Mouse (Mus musculus): Measurements from ENCODE around the gene Nfe2.

DNA sequence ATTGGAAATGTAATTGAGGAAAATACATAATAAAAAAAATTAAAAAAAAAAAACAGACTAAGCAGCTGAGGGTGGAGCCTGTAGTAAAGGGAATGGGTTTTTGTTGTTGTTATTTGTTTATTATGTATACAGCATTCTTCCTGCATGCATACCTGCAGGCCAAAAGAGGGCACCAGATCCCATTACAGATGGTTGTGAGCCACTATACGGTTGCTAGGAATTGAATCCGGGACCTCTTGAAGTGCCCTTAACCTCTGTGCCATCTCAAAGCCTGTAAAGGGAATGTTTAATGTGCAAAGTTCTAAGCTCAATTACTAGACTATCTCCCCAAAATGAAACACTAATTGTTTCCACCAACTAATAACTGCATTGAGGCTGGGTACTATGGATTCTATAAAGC is 34.0 kb downstream of the Nfe2 start:
- no peak for TF ChIP-seq CTCF (IDR thresholded peaks at IDR 0.05; ENCODE audit: control insufficient read depth, insufficient read depth, insufficient replicate concordance, low read depth, low read length)
- TF ChIP-seq POLR2A (IDR thresholded peaks at IDR 0.05; ENCODE audit: control insufficient read depth, low read depth, low read length) = no peak

All from testis, adult 2 months (tissue).